Mouse (Mus musculus): ENCODE data around the gene Osgep. TPM values are rescaled to one million over a fixed set of nuclear protein-coding genes. Genes with fewer than 3 reads are reported as not detected.
"Not testable (repeated sequence)": the region's sequence is repeated elsewhere in the genome, so short reads cannot be mapped to it uniquely, and the experiment has no call there.

The Osgep gene
- polyA plus RNA-seq, 1 experiment from 2014 or later, result 125 TPM

GRCm38 (mm10) chr14:50869889-50870804 is 54.5 kb downstream of the Osgep start, which contains the start of gene Tep1:
Tep1 (minus strand) TSS chr14:50870560.
- H3K27me3 ChIP-seq, result no peaks in the 10 kb centered on the region
- peak within 1 kb of the TSS; percentile 74 for H3K9ac ChIP-seq
- peaks cover 6% of the 10 kb centered on the region for H3K4me1 ChIP-seq (replicated peaks)
- H3K4me2 ChIP-seq, result peak within 1 kb of the TSS; percentile 72
- peak within 1 kb of the TSS; percentile 55 for H3K4me3 ChIP-seq
- no peaks in the 10 kb centered on the region for H3K36me3 ChIP-seq
- ATAC-seq (ENCODE audit: low read depth), result peak; percentile 93
- H3K9me3 ChIP-seq, result no peaks in the 10 kb centered on the region
- WGBS, result 8% methylated on average over 32 of the region's 32 CpGs
- peak within 1 kb of the TSS; percentile 68 for H3K27ac ChIP-seq (replicated peaks)

- no peaks in the 10 kb centered on the region for H3K9me3 ChIP-seq
- 87% methylated on average over 5 of the region's 5 CpGs for WGBS
- no peak overlapping the region for H3K4me2 ChIP-seq
- H3K4me1 ChIP-seq (replicated peaks), result peaks cover 6% of the 10 kb centered on the region
- ATAC-seq (ENCODE audit: low read depth), result no peak
- H3K27ac ChIP-seq (replicated peaks), result no peak overlapping the region
- no peaks in the 10 kb centered on the region for H3K27me3 ChIP-seq
- no peak overlapping the region for H3K4me3 ChIP-seq
- H3K9ac ChIP-seq, result no peak overlapping the region
- H3K36me3 ChIP-seq, result no peaks in the 10 kb centered on the region
Measured at GRCm38 (mm10) chr14:50868656-50869055, 56.0 kb downstream of the Osgep start.

DNA sequence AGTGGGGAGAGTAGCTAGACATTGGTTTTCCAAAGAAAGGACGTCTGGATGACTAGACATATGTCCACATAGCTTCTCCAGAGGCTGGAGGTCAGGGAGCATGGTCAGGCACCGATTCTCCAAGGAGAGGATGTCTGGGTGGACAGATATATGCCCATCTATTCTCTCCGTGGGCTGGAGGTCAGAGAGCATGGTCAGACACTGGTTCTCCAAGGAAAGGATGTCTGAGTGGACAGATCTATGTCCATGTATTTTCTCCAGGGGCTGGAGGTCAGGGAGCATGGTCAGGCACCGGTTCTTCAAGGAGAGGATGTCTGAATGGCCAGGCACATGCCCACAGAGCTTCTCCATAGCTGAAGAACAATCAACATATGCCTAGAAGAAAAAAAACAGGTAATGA is 56.5 kb downstream of the Osgep start:
- 76% methylated on average over 4 of the region's 4 CpGs for whole genome bisulfite sequencing
- Histone ChIP-seq H3K36me3 (no peaks in the 10 kb centered on the region), H3K4me2 (no peak overlapping the region), H3K9me3 (no peaks in the 10 kb centered on the region), H3K27ac (replicated peaks) (no peak overlapping the region), H3K27me3 (no peaks in the 10 kb centered on the region), H3K4me3 (no peak overlapping the region), H3K4me1 (replicated peaks) (peaks cover 6% of the 10 kb centered on the region), H3K9ac (no peak overlapping the region)
- ATAC-seq (ENCODE audit: low read depth), result no peak

GRCm38 (mm10) chr14:50866966-50867365 is 57.7 kb downstream of the Osgep start:
- no peak for ATAC-seq (ENCODE audit: low read depth)
- H3K4me1 ChIP-seq (replicated peaks), result peaks cover 6% of the 10 kb centered on the region
- H3K9me3 ChIP-seq, result no peaks in the 10 kb centered on the region
- H3K36me3 ChIP-seq, result no peaks in the 10 kb centered on the region
- no peak overlapping the region for H3K4me3 ChIP-seq
- no peaks in the 10 kb centered on the region for H3K27me3 ChIP-seq
- WGBS, result 97% methylated on average over 3 of the region's 3 CpGs
- no peak overlapping the region for H3K27ac ChIP-seq (replicated peaks)
- no peak overlapping the region for H3K9ac ChIP-seq
- H3K4me2 ChIP-seq, result no peak overlapping the region

GRCm38 (mm10) chr14:50865005-50865404 is 59.7 kb downstream of the Osgep start:
- not testable (repeated sequence) for H3K9ac ChIP-seq; H3K27ac ChIP-seq (replicated peaks); ATAC-seq (ENCODE audit: low read depth); H3K4me1 ChIP-seq (replicated peaks); H3K36me3 ChIP-seq; H3K9me3 ChIP-seq; H3K4me2 ChIP-seq; H3K27me3 ChIP-seq; H3K4me3 ChIP-seq

GRCm38 (mm10) chr14:50862641-50863040 is 62.1 kb downstream of the Osgep start:
- Histone ChIP-seq H3K4me1 (replicated peaks) (no peaks in the 10 kb centered on the region), H3K27me3 (no peaks in the 10 kb centered on the region), H3K27ac (replicated peaks) (no peak overlapping the region), H3K9ac (no peak overlapping the region), H3K36me3 (peaks cover 11% of the 10 kb centered on the region), H3K4me3 (no peak overlapping the region), H3K9me3 (no peaks in the 10 kb centered on the region), H3K4me2 (no peak overlapping the region)
- ATAC-seq (ENCODE audit: low read depth), result no peak
- WGBS, result 92% methylated on average over 10 of the region's 10 CpGs

Other genes with a start within 250 kb of the Osgep start
- not detected in 2 replicates for gene Olfr747, start 231.7 kb downstream of the Osgep start, polyA plus RNA-seq (2015; fragmentation: Nextera tagmentation; extraction: Ambion mirVana)
- not detected in 2 replicates for gene Olfr748, start 217.5 kb downstream of the Osgep start, polyA plus RNA-seq (2015; fragmentation: Nextera tagmentation; extraction: Ambion mirVana)
- not detected in 2 replicates for gene Olfr749, start 179.8 kb downstream of the Osgep start, polyA plus RNA-seq (2015; fragmentation: Nextera tagmentation; extraction: Ambion mirVana)
- 111 and 114 TPM in 2 replicates for gene Ttc5, start 139.4 kb downstream of the Osgep start, polyA plus RNA-seq (2015; fragmentation: Nextera tagmentation; extraction: Ambion mirVana)
- not detected in 2 replicates for gene Ccnb1ip1, start 117.2 kb downstream of the Osgep start, polyA plus RNA-seq (2015; fragmentation: Nextera tagmentation; extraction: Ambion mirVana)
- 44.5 and 49.0 TPM in 2 replicates for gene Parp2, start 117.1 kb downstream of the Osgep start, polyA plus RNA-seq (2015; fragmentation: Nextera tagmentation; extraction: Ambion mirVana)
- gene Tep1, start 54.3 kb downstream of the Osgep start, polyA plus RNA-seq (2015; fragmentation: Nextera tagmentation; extraction: Ambion mirVana), result 3.2 and 3.4 TPM in 2 replicates
- 0.88 and 1.2 TPM in 2 replicates for gene Klhl33, start 27.4 kb downstream of the Osgep start, polyA plus RNA-seq (2015; fragmentation: Nextera tagmentation; extraction: Ambion mirVana)
- gene Apex1, start 75 bp upstream of the Osgep start, polyA plus RNA-seq (2015; fragmentation: Nextera tagmentation; extraction: Ambion mirVana), result 215 and 219 TPM in 2 replicates
- gene Pip4p1, start 6.0 kb upstream of the Osgep start, polyA plus RNA-seq (2015; fragmentation: Nextera tagmentation; extraction: Ambion mirVana), result 90.2 and 103 TPM in 2 replicates
- 25.8 and 27.4 TPM in 2 replicates for gene Pnp, start 6.2 kb upstream of the Osgep start, polyA plus RNA-seq (2015; fragmentation: Nextera tagmentation; extraction: Ambion mirVana)
- gene Gm49342, start 19.6 kb upstream of the Osgep start, polyA plus RNA-seq (2015; fragmentation: Nextera tagmentation; extraction: Ambion mirVana), result 2.7 TPM in 1 of 2 replicates, not detected in the other
- not detected in 2 replicates for gene Pnp2, start 31.1 kb upstream of the Osgep start, polyA plus RNA-seq (2015; fragmentation: Nextera tagmentation; extraction: Ambion mirVana)
- gene Rnase10, start 82.9 kb upstream of the Osgep start, polyA plus RNA-seq (2015; fragmentation: Nextera tagmentation; extraction: Ambion mirVana), result not detected in 2 replicates
- gene Rnase9, start 117.0 kb upstream of the Osgep start, polyA plus RNA-seq (2015; fragmentation: Nextera tagmentation; extraction: Ambion mirVana), result not detected in 2 replicates
- not detected in 2 replicates for gene Rnase11, start 125.3 kb upstream of the Osgep start, polyA plus RNA-seq (2015; fragmentation: Nextera tagmentation; extraction: Ambion mirVana)
- not detected in 2 replicates for gene Rnase12, start 132.8 kb upstream of the Osgep start, polyA plus RNA-seq (2015; fragmentation: Nextera tagmentation; extraction: Ambion mirVana)
- not detected in 2 replicates for gene Olfr750, start 149.5 kb upstream of the Osgep start, polyA plus RNA-seq (2015; fragmentation: Nextera tagmentation; extraction: Ambion mirVana)
- 16.1 and 17.0 TPM in 2 replicates for gene Rnase4, start 166.2 kb upstream of the Osgep start, polyA plus RNA-seq (2015; fragmentation: Nextera tagmentation; extraction: Ambion mirVana)
- gene Ang, start 166.3 kb upstream of the Osgep start, polyA plus RNA-seq (2015; fragmentation: Nextera tagmentation; extraction: Ambion mirVana), result 3.7 and 3.9 TPM in 2 replicates
- gene Eddm3b, start 189.5 kb upstream of the Osgep start, polyA plus RNA-seq (2015; fragmentation: Nextera tagmentation; extraction: Ambion mirVana), result not detected in 2 replicates
- gene Rnase6, start 199.0 kb upstream of the Osgep start, polyA plus RNA-seq (2015; fragmentation: Nextera tagmentation; extraction: Ambion mirVana), result 0.24 and 0.29 TPM in 2 replicates
- 0.73 TPM in 1 of 2 replicates, not detected in the other for gene Rnase1, start 221.9 kb upstream of the Osgep start, polyA plus RNA-seq (2015; fragmentation: Nextera tagmentation; extraction: Ambion mirVana)
- gene Rnase2b, start 237.4 kb upstream of the Osgep start, polyA plus RNA-seq (2015; fragmentation: Nextera tagmentation; extraction: Ambion mirVana), result not detected in 2 replicates

Data from neural tube, embryonic 13.5 days (tissue).